Mouse (Mus musculus) embryonic facial prominence, embryonic 11.5 days (tissue): ENCODE measurements around the gene Maged1. TPM values are rescaled to one million over a fixed set of nuclear protein-coding genes. Genes with fewer than 3 reads are reported as not detected.
"Not testable (repeated sequence)": the region's sequence is repeated elsewhere in the genome, so short reads cannot be mapped to it uniquely, and the experiment has no call there.

ENCODE experiments used
- ATAC-seq: fragments of 200-750 bp; cut with Nextera tagmentation; replicated peaks from 2 replicates; pipeline ENCODE4 v1.8.0; 2017; ENCODE audit warnings: low read depth; ENCODE audit not compliant: insufficient number of reproducible peaks, low FRiP score, low TSS enrichment
- DNase-seq: peaks from one replicate; pipeline ENCODE4 v3.0.0-alpha.2; 2015; ENCODE audit warnings: low spot score
- H3K27ac ChIP-seq: fragments of 300-500 bp; sonication (generic); replicated peaks from 2 replicates; pipeline ENCODE4 v1.5.1; 2014; ENCODE audit warnings: mild to moderate bottlenecking, low read depth, low read length, control low read depth
- H3K27me3 ChIP-seq: fragments of 300-500 bp; sonication (generic); 2 replicates; pipeline ENCODE4 v1.6.1; 2014; ENCODE audit warnings: mild to moderate bottlenecking, low read length, moderate library complexity, mixed read lengths; ENCODE audit not compliant: control insufficient read depth, insufficient read depth
- H3K36me3 ChIP-seq: fragments of 300-500 bp; sonication (generic); replicated peaks from 2 replicates; pipeline ENCODE4 v1.6.1; 2014; ENCODE audit warnings: low read depth, mild to moderate bottlenecking, low read length, moderate library complexity, mixed read lengths; ENCODE audit not compliant: control insufficient read depth, insufficient read depth
- H3K4me1 ChIP-seq: fragments of 300-500 bp; sonication (generic); 2 replicates; pipeline ENCODE4 v1.6.1; 2014; ENCODE audit warnings: low read length, mixed read lengths; ENCODE audit not compliant: control insufficient read depth, insufficient read depth
- H3K4me2 ChIP-seq: fragments of 300-500 bp; sonication (generic); 2 replicates; pipeline ENCODE4 v1.6.1; 2014; ENCODE audit warnings: low read depth, mild to moderate bottlenecking, control low read depth, low read length, moderate library complexity
- H3K4me3 ChIP-seq: fragments of 300-500 bp; sonication (generic); 2 replicates; pipeline ENCODE4 v1.5.1; 2014; ENCODE audit warnings: low read depth, low read length, control low read depth
- H3K9ac ChIP-seq: fragments of 300-500 bp; sonication (generic); replicated peaks from 2 replicates; pipeline ENCODE4 v1.6.1; 2014; ENCODE audit warnings: mild to moderate bottlenecking, control low read depth, low read length
- H3K9me3 ChIP-seq: fragments of 300-500 bp; sonication (generic); replicated peaks from 2 replicates; pipeline ENCODE4 v1.6.1; 2016; ENCODE audit warnings: mild to moderate bottlenecking, low read length, inconsistent platforms, mixed read lengths; ENCODE audit not compliant: control insufficient read depth
- WGBS: fragments of 180-500 bp; shearing (Covaris S2); extraction: QIAGEN DNeasy Blood & Tissue Kit; methylation state at CpG from one replicate; pipeline ENCODE4 v1.1.7; 2014; 5-methylcytosine and 5-hydroxymethylcytosine counted together
- polyA plus RNA-seq: library from polyadenylated mRNA; unstranded; fragments of >200 nt; fragmentation: Nextera tagmentation; extraction: Ambion mirVana; gene quantifications from 2 replicates; pipeline ENCODE4 v1.2.1, GENCODE M21; 2014

The Maged1 gene
- polyA plus RNA-seq, 1 experiment from 2014 or later: 829 TPM

DNA sequence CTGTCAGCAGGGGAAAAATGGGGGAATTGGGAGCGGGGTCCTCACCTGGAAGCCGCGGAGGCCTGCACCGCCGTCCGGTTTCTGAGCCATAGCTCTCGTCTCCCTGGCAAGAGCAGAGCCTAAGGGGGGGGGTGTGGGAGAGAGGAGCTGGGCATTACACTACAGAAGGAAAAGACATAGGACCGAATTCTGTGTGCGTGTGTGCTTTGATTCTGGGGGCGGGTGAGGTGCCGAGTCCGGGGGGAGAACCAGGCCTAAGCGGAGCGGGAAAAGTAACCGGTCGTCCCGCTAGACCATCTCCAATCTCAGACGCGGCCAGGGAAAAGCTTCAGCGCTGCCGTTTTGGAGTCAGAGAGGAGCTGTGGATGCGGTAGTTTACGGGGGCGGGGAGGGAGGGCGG is 737 bp downstream of the Maged1 start:
- no peak for ATAC-seq
- no peaks in the 10 kb centered on the region; the same call in none of the 2 replicates for H3K36me3 ChIP-seq

DNA sequence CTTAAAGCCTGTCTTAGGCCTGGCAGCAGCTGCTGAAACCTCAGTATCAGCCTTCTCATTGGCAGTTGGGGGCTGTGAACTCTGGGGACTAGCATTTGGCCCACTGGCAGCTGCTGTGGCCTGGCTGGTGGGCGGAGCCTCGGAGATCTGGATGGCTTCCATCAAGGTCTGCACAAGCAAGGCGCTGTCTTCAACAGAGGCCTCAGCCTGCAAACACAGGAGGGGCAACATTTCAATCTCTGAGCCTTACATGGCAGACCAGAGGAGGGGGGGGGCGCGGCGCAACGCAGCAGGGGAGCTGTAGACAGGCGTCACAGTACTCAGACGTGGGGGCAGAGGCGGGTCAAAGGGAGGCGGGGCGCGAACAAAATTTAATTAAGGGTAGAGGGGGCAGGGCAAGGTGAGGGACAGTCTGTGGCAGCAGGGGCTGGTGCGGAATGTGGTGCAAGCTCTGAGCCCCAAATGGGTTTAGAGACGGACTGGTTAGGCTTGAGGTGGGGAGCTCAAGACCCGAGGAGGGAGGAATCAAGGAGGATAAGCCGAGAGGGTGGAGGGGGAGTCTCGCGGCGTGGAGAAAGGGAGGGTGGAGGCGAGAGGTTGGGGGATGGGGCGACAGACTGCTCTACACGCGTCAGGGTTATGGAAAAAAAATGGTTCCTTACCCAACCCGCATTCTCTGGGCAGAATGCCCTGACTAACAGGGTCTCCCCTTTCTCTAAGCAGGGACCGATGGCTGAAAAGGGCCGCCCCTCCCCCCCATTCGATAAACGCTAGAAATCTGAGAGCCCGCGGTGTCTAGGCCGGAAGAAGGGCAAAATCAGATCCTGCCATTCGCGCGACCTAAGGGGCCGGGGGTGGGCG is 1.4 kb downstream of the Maged1 start:
- 20% methylated on average over 32 of the region's 37 CpGs for WGBS
- ATAC-seq (peak; percentile 53), DNase-seq (peak; percentile 74)

More for the DNA sequence above, 737 bp downstream of the Maged1 start:
- DNase-seq: no peak
- Histone ChIP-seq H3K4me3 (peak overlapping the region; percentile 61), H3K9ac (peak overlapping the region; percentile 82), H3K27me3 (no peaks in the 10 kb centered on the region; the same call in 1 of the 2 replicates), H3K9me3 (no peaks in the 10 kb centered on the region), H3K27ac (peak overlapping the region; percentile 75), H3K4me2 (no peak overlapping the region; the same call in 1 of the 2 replicates), H3K4me1 (no peaks in the 10 kb centered on the region)
- 19% methylated on average over 25 of the region's 25 CpGs for WGBS

DNA sequence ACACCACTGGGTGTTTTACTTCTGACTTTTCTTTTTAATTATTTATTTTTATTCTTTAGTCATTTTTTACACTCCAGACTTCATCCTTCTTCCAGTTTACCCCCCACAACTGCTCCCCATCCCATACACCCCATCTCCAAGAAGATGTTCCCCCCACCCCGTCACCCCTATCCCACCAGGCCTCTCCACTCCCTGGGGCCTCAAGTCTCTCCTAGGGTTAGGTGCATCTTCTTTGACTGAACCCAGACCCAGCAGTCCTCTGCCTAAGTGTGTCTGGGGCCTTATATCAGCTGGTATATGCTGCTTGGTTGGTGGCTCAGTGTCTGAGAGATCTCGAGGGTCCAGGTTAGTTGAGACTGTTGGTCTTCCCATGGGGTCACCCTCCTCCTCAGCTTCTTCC is 7.6 kb downstream of the Maged1 start:
- Histone ChIP-seq H3K4me2 (no peak overlapping the region), H3K27ac (no peak overlapping the region), H3K4me1 (no peaks in the 10 kb centered on the region), H3K9ac (no peak overlapping the region), H3K4me3 (no peak overlapping the region), H3K9me3 (no peaks in the 10 kb centered on the region), H3K36me3 (no peaks in the 10 kb centered on the region; the same call in 1 of the 2 replicates), H3K27me3 (no peaks in the 10 kb centered on the region)
- WGBS: 55% methylated on average over 2 of the region's 2 CpGs
- ATAC-seq (no peak), DNase-seq (no peak)

More for the DNA sequence above, 1.4 kb downstream of the Maged1 start:
- Histone ChIP-seq H3K27me3 (no peaks in the 10 kb centered on the region; the same call in 1 of the 2 replicates), H3K27ac (peak overlapping the region; percentile 75), H3K4me2 (peak overlapping the region; percentile 43), H3K4me1 (no peaks in the 10 kb centered on the region), H3K4me3 (peak overlapping the region; percentile 61), H3K9me3 (no peaks in the 10 kb centered on the region), H3K36me3 (no peaks in the 10 kb centered on the region; the same call in none of the 2 replicates), H3K9ac (peak overlapping the region; percentile 82)

DNA sequence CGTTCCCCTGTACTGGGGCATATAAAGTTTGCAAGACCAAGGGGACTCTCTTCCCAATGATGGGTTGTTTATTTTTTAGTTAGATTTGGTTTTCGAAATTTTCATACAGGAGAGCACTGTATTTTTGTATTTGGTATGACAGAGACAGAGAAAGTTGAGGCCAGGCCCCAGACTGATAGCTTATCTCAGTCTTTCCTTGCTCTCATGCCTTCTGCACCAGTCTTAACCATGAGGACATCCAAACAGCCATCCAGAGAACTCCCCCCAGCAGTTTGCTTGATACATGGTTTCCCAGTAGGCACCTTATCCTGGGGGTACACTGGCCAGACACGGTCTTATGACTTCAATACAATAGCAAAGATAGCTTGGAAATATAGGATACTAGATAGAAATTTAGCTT is 11.6 kb downstream of the Maged1 start:
- Histone ChIP-seq H3K4me1 (no peaks in the 10 kb centered on the region), H3K9me3 (no peaks in the 10 kb centered on the region), H3K36me3 (no peaks in the 10 kb centered on the region), H3K9ac (no peak overlapping the region), H3K4me3 (no peak overlapping the region), H3K27ac (no peak overlapping the region), H3K4me2 (no peak overlapping the region), H3K27me3 (no peaks in the 10 kb centered on the region)
- no peak for ATAC-seq
- WGBS: 92% methylated on average over 3 of the region's 3 CpGs
- no peak for DNase-seq

DNA sequence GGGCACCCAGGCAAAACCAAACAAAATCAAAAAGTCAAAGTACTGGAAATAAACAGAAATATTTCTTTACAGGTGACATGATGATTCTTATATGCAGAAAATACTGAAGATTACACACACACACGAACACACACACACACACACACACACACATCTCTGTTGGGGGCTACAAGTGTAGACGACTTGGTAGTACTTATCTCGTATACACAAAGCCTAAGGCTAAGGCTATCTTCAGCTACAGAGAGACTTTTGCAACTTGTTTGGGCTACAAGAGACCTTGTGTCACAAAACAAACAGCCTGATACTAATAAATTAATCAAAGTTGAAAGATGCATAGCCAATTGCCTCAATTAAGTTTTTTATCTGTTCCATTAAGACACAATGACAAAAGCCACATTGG is 19.8 kb downstream of the Maged1 start:
- DNase-seq (no peak), ATAC-seq (no peak)
- Histone ChIP-seq H3K27ac (no peak overlapping the region), H3K9ac (no peak overlapping the region), H3K36me3 (no peaks in the 10 kb centered on the region), H3K27me3 (no peaks in the 10 kb centered on the region), H3K9me3 (no peaks in the 10 kb centered on the region), H3K4me1 (no peaks in the 10 kb centered on the region), H3K4me3 (no peak overlapping the region), H3K4me2 (no peak overlapping the region)
- WGBS: 73% methylated on average over 3 of the region's 3 CpGs

DNA sequence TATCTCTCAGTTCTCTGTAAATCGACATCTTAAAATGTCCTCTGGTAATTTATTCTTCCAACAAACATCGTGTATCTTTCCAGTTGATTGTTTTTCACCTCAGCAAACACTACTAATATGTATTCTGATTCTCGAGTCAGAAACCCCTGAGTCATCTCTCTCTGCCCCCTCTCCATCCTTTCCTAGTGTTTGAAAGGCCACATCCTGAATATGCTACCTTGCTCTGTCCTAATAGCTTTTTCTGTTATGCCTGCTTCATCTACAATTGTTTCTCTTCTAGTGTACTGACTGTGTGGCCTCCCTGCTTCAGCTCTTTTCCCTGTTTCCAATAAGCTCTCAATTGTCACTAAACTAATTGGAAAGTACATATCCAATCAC is 33.5 kb downstream of the Maged1 start:
- WGBS: 73% methylated on average over 3 of the region's 3 CpGs
- Histone ChIP-seq H3K9me3 (no peaks in the 10 kb centered on the region), H3K36me3 (no peaks in the 10 kb centered on the region), H3K9ac (no peak overlapping the region), H3K4me1 (no peaks in the 10 kb centered on the region), H3K4me3 (no peak overlapping the region), H3K4me2 (no peak overlapping the region), H3K27ac (no peak overlapping the region), H3K27me3 (no peaks in the 10 kb centered on the region)
- ATAC-seq: no peak
- DNase-seq: no peak

DNA sequence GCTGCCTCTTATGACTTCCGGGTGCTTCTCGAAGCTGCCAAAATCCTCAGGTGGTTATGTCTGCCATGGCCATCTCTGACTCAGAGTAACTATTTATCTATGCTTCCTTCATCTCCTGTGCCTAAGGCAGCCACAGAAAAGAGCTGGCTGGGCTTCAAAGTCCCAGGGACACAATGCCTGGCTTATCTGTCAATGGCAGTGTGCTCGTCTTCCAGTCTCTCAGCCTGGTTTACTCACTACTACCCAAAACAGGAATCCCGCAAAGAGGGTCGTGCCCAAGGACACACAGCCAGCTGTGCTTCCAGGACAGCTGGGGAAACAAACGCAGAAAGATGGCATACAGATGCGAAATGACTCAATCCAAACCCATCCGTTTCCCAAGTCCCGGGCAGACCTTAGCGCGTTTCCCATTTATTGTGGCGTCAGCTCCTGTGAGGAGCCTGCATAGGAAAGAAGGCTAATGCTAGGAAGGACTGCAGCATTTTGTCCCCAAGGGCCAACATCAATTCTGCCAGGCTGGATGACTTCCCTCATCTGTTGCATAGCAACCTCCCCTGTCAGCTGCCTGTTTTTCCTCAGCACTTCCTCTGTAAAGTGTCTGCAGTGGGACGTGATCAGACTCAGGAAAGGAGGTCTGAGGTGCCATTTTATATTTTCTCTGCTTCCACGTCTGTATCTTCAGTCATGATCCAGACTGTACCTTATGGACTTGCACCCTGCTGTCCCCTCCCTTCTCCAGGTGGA is 34.1 kb downstream of the Maged1 start:
- not testable (repeated sequence) for H3K9ac ChIP-seq, ATAC-seq, H3K27me3 ChIP-seq, H3K27ac ChIP-seq, H3K4me1 ChIP-seq, DNase-seq, H3K9me3 ChIP-seq, H3K4me3 ChIP-seq, H3K36me3 ChIP-seq, H3K4me2 ChIP-seq
- WGBS: 30% methylated on average over 7 of the region's 14 CpGs
